25 mouse cellular contexts compared by ENCODE assay signal in the genomic region with DNA sequence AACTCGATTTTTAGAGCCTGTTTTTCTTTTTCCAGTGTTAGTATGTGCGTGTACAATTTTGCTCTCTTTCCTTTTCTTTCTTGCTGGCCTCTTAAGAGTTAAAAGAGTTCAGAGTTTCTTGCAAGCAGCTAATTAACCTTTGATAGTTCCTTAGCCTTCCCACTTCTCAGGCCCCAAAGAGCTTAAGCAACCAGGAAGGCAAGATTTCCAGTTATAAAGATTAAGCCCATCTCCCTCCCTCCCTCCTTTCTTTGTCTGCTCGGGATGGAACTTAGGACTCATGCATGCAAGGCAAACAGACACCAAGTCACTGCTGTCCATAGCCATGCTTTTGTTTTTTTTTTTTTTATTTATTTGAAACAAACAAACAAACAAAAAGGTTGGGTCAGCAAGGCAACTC.
"Had no signal": no experiment of that assay in that cellular context is flagged by ENCODE, and none has a peak within 500 bp of the region (broad histone marks: within the 10 kb centered on the region; RNA-seq: fewer than 3 reads in every experiment).

No protein-coding gene starts in this region.

- H3K9ac ChIP-seq: heart, embryonic 12.5 days; hindbrain, embryonic 12.5 days; hindbrain, embryonic 14.5 days; kidney, embryonic 15.5 days; limb, embryonic 12.5 days; liver, embryonic 13.5 days; liver, embryonic 15.5 days had no signal

- H3K4me3 ChIP-seq: heart, embryonic 10.5 days; heart, embryonic 12.5 days; hindbrain, embryonic 10.5 days; hindbrain, embryonic 12.5 days; kidney, embryonic 15.5 days; layer of hippocampus, adult 2 months; left cerebral cortex, adult 2 months; limb, embryonic 10.5 days; limb, embryonic 12.5 days; liver, embryonic 13.5 days; liver, embryonic 15.5 days had no signal

- H3K4me1 ChIP-seq: hindbrain, embryonic 10.5 days; hindbrain, embryonic 12.5 days; kidney, embryonic 15.5 days; liver, embryonic 15.5 days had no signal

- H3K4me2 ChIP-seq: heart, embryonic 12.5 days; hindbrain, embryonic 12.5 days; hindbrain, embryonic 14.5 days; kidney, embryonic 15.5 days; limb, embryonic 12.5 days; liver, embryonic 11.5 days; liver, embryonic 13.5 days; liver, embryonic 15.5 days had no signal

- ATAC-seq: hindbrain, embryonic 16.5 days; inflammation-experienced regulatory T-cells, adult 6 months had no signal

- H3K27ac ChIP-seq: heart, embryonic 10.5 days; hindbrain, embryonic 10.5 days; hindbrain, embryonic 12.5 days; hindbrain, embryonic 14.5 days; kidney, embryonic 15.5 days; kidney, postnatal 0 days; layer of hippocampus, adult 2 months; left cerebral cortex, adult 2 months; limb, embryonic 10.5 days; limb, embryonic 12.5 days; liver, embryonic 13.5 days; liver, embryonic 15.5 days had no signal

- H3K9me3 ChIP-seq: heart, embryonic 10.5 days; hindbrain, embryonic 10.5 days; kidney, embryonic 15.5 days; limb, embryonic 10.5 days; limb, embryonic 12.5 days; liver, embryonic 13.5 days; liver, embryonic 15.5 days had no signal

- H3K36me3 ChIP-seq: hindbrain, embryonic 10.5 days; hindbrain, embryonic 12.5 days; kidney, embryonic 15.5 days; limb, embryonic 10.5 days; limb, embryonic 12.5 days; liver, embryonic 13.5 days; liver, embryonic 15.5 days had no signal

- DNase-seq: gastrocnemius, postnatal 25 days; heart, postnatal 10 days; heart, postnatal 4 days; kidney, adult 11 months; kidney, adult 2 months; kidney, adult 9 months; kidney, postnatal 14 days; kidney, postnatal 36 days; liver; liver, embryonic 13.5 days had no signal

- H3K27me3 ChIP-seq: hindbrain, embryonic 12.5 days; kidney, embryonic 15.5 days; limb, embryonic 12.5 days; liver, embryonic 13.5 days; liver, embryonic 15.5 days had no signal
